8 mouse cellular contexts compared by ENCODE assay signal in the genomic region with DNA sequence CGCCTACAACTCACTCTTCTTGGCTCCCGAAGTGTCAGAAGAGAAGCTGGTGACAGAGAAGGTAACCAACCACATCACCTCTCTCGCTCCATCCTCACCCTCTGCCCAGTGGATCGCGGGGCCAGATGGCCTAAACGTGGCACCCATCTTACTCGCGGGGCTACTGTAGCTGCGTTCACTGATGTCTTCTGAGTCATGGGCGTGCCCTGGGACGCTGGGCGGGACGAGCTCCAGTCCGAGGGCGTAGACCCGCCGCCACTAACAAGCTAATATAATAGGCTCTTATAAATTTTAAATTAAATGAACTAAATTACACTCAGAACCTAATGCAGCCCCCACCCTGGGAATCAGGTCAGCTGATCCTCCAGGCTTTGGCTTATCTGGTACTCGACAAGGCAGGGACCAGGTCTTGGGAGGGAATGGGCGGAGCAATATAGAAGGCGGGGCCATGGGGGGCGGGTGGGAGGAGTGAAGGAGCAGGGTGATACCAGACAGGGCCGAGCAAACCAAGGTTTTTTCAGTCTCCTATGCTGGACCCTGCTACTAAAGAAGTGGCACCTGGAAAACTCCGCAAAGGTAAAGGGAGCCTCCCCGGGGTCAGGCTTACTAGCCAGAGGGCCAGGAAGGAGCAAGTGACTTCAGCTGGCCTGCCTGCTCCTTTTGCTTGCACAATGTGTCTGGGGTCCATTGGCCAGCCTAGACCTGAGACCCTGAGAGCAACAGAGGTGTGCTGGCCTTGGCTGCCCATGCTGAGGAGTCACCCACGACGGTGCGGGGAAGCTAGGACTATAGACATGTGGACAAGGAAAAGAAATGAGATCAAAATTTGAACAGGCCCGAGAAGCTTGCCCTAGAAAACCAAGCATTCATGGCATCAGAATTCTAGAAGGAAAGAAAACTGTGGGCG. TPM values are rescaled to one million over a fixed set of nuclear protein-coding genes. Genes with fewer than 3 reads are reported as not detected.
DNase-seq lines count a peak whose midpoint lies in the region; ATAC-seq lines count a peak whose summit lies in the region.

No protein-coding gene starts in this region.

- H3K4me1 ChIP-seq in heart, embryonic 13.5 days, result peaks cover 13% of the 10 kb centered on the region; the same call in 1 of the 2 replicates
- H3K4me1 ChIP-seq in hindbrain, embryonic 11.5 days (replicated peaks; ENCODE audit: control insufficient read depth, insufficient read depth, low read length), result no peaks in the 10 kb centered on the region

- 8% methylated on average over 29 of the region's 29 CpGs for WGBS in heart, embryonic 13.5 days
- 10% methylated on average over 29 of the region's 29 CpGs for WGBS in hindbrain, embryonic 11.5 days

- no peak for DNase-seq in heart, adult 9 months (ENCODE audit: low spot score in 2 of 2)
- peak; percentile 82 for DNase-seq in R1 (ENCODE audit: low read depth, low spot score)
- DNase-seq in hindbrain, embryonic 11.5 days (ENCODE audit: low spot score), result peak; percentile 65
- peak; percentile 48 for DNase-seq in mesoderm, embryonic 11.5 days (ENCODE audit: low read depth, low spot score)
- DNase-seq in layer of hippocampus, postnatal 14 days (ENCODE audit: low spot score in 2 of 2), result no peak
- DNase-seq in left cerebral cortex, postnatal 36 days (ENCODE audit: low spot score in 2 of 2), result no peak
- DNase-seq in ovary, postnatal 36 days (ENCODE audit: low spot score), result no peak

- H3K4me3 ChIP-seq in heart, embryonic 13.5 days, result peak overlapping the region; percentile 40
- H3K4me3 ChIP-seq in hindbrain, embryonic 11.5 days (ENCODE audit: low read depth, low read length), result peak overlapping the region; percentile 28; the same call in 1 of the 2 replicates

- no peaks in the 10 kb centered on the region for H3K9me3 ChIP-seq in heart, embryonic 13.5 days
- no peaks in the 10 kb centered on the region for H3K9me3 ChIP-seq in hindbrain, embryonic 11.5 days (ENCODE audit: control insufficient read depth, low read length)

- no peaks in the 10 kb centered on the region for H3K36me3 ChIP-seq in heart, embryonic 13.5 days
- no peaks in the 10 kb centered on the region for H3K36me3 ChIP-seq in hindbrain, embryonic 11.5 days (ENCODE audit: control insufficient read depth, insufficient read depth, low read length)

- no peak overlapping the region for H3K9ac ChIP-seq in heart, embryonic 13.5 days
- no peak overlapping the region for H3K9ac ChIP-seq in hindbrain, embryonic 11.5 days (ENCODE audit: low read depth, low read length)

- H3K27me3 ChIP-seq in heart, embryonic 13.5 days (replicated peaks), result peaks cover 84% of the 10 kb centered on the region
- peaks cover 12% of the 10 kb centered on the region for H3K27me3 ChIP-seq in hindbrain, embryonic 11.5 days (ENCODE audit: control insufficient read depth, insufficient read depth, low read length)

- H3K4me2 ChIP-seq in heart, embryonic 13.5 days, result peak overlapping the region; percentile 64
- H3K4me2 ChIP-seq in hindbrain, embryonic 11.5 days (replicated peaks; ENCODE audit: low read depth, low read length), result peak overlapping the region; percentile 41

- no peak overlapping the region for H3K27ac ChIP-seq in heart, embryonic 13.5 days (replicated peaks)
- H3K27ac ChIP-seq in hindbrain, embryonic 11.5 days (ENCODE audit: low read depth, low read length), result no peak overlapping the region

- intact Hi-C loops in left cerebral cortex, postnatal 36 days (cut with DNase I), result no loop called here

- ATAC-seq in heart, embryonic 13.5 days (ENCODE audit: extremely low read depth, insufficient number of reproducible peaks, low FRiP score, low TSS enrichment), result 0 out of 2 replicates have a peak, but pooled peaks have one; percentile 12
- ATAC-seq in hindbrain, embryonic 11.5 days (ENCODE audit: low FRiP score), result peak; percentile 63

RNA-seq across cellular contexts. Expression of gene Kndc1, which starts 19.9 kb away (rescaled TPM):
- polyA plus RNA-seq in heart, embryonic 13.5 days (2015; fragmentation: Nextera tagmentation; extraction: Ambion mirVana), result 0.04 and 0.11 TPM in 2 replicates
- polyA plus RNA-seq in hindbrain, embryonic 11.5 days (2014; fragmentation: Nextera tagmentation; extraction: Ambion mirVana), result 1.2 and 1.4 TPM in 2 replicates
- 10 to 100 TPM; 78.2 to 96.6 TPM for total RNA-seq in layer of hippocampus, postnatal 14 days (2021)
- 10 to 100 TPM; 70.1 to 70.2 TPM for total RNA-seq in left cerebral cortex, postnatal 36 days (2021)

RNA-seq across cellular contexts. Expression of gene Utf1, which starts 29.2 kb away (rescaled TPM):
- polyA plus RNA-seq in heart, embryonic 13.5 days (2015; fragmentation: Nextera tagmentation; extraction: Ambion mirVana), result not detected in 2 replicates
- polyA plus RNA-seq in hindbrain, embryonic 11.5 days (2014; fragmentation: Nextera tagmentation; extraction: Ambion mirVana), result not detected in 2 replicates
- not detected for total RNA-seq in layer of hippocampus, postnatal 14 days (2021)
- total RNA-seq in left cerebral cortex, postnatal 36 days (2021), result not detected

Comparison
In these comparisons a context has a peak if more than half of its experiments do, and no peak if none do; other contexts are left out.
1. DNase-seq: peak in R1 (single experiment), hindbrain, embryonic 11.5 days (single experiment) and mesoderm, embryonic 11.5 days (single experiment); none in heart, adult 9 months (0 of 2), layer of hippocampus, postnatal 14 days (0 of 2), left cerebral cortex, postnatal 36 days (0 of 2) and ovary, postnatal 36 days (single experiment).